Mouse (Mus musculus) kidney, adult 2 months (tissue): ENCODE measurements around the gene Sppl2c.

Source experiments
- CTCF ChIP-seq: fragments of 200-500 bp; conservative IDR thresholded peaks from 2 replicates; pipeline ENCODE4 v1.5.1; 2011; ENCODE audit warnings: low read depth, mild to moderate bottlenecking, control low read depth, low read length, moderate library complexity, mixed read lengths; ENCODE audit not compliant: insufficient read depth, insufficient read length
- POLR2A ChIP-seq: fragments of 200-500 bp; IDR thresholded peaks from one replicate; pipeline ENCODE4 v1.6.1; 2011; ENCODE audit warnings: low read depth, low read length, control low read depth

DNA sequence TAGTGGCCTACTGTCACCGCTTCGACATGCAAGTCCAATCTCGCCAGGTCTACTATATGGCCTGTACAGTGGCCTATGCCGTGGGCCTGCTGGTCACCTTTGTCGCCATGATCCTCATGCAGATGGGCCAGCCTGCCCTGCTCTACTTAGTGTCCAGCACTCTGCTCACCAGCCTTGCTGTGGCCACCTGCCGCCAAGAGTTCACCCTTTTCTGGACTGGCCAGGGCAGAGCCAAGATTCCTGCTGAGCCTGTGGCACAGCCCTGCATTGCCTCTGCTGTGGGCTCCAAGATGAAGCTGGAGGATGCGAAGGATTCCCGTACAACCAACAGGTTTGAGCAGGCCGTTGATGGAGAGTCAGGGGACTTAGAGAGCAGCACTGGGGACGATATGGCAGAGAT lies 1.6 kb downstream of the Sppl2c start:
- TF ChIP-seq CTCF (no peak), POLR2A (no peak)
